Mouse (Mus musculus) layer of hippocampus, postnatal 14 days (tissue): ENCODE measurements at regions not wholly inside any gene's neighbourhood (a gene's known extent, or its start where the extent isn't known, plus 50 kb on each side); places are given as distances from the start of the nearest gene placed in this dataset.

Source experiments
- DNase-seq, 2 experiments: peaks; one replicate each; pipeline ENCODE4 v3.0.0; 2021 to 2022; ENCODE audit warnings: low spot score in 2 of 2, mixed read lengths in 1 of 2

- DNase-seq: no peak
Observed at GRCm38 (mm10) chr6:93260827-93261226, 317.5 kb upstream of the Adamts9 start.

GRCm38 (mm10) chr6:93257130-93257841 lies 314.0 kb upstream of the Adamts9 start:
- no peak for DNase-seq

- no peak for DNase-seq
Observed at GRCm38 (mm10) chr6:93253746-93254145, 310.5 kb upstream of the Adamts9 start.

- no peak for DNase-seq
Observed at GRCm38 (mm10) chr6:93248973-93249372, 305.7 kb upstream of the Adamts9 start.

- DNase-seq: no peak
Observed at GRCm38 (mm10) chr6:93246498-93247242, 303.4 kb upstream of the Adamts9 start.

GRCm38 (mm10) chr6:93235550-93235949 lies 292.3 kb upstream of the Adamts9 start:
- DNase-seq: no peak

GRCm38 (mm10) chr6:93232636-93233035 lies 289.3 kb upstream of the Adamts9 start:
- no peak for DNase-seq

- no peak for DNase-seq
Observed at GRCm38 (mm10) chr6:93230450-93230849, 287.2 kb upstream of the Adamts9 start.

- DNase-seq: no peak
Observed at GRCm38 (mm10) chr6:93229320-93229719, 286.0 kb upstream of the Adamts9 start.

GRCm38 (mm10) chr6:93223610-93224550 lies 280.6 kb upstream of the Adamts9 start:
- no peak for DNase-seq

- DNase-seq: no peak
Observed at GRCm38 (mm10) chr6:93218015-93218593, 274.8 kb upstream of the Adamts9 start.

GRCm38 (mm10) chr6:93200886-93201285 lies 257.6 kb upstream of the Adamts9 start:
- DNase-seq: no peak

GRCm38 (mm10) chr6:93194741-93195140 lies 251.4 kb upstream of the Adamts9 start:
- no peak for DNase-seq

- DNase-seq: no peak
Observed at GRCm38 (mm10) chr6:93192980-93193379, 249.7 kb upstream of the Adamts9 start.

- no peak for DNase-seq
Observed at GRCm38 (mm10) chr6:93190986-93191385, 247.7 kb upstream of the Adamts9 start.

GRCm38 (mm10) chr6:93168526-93168925 lies 225.2 kb upstream of the Adamts9 start:
- DNase-seq: no peak

- no peak for DNase-seq
Observed at GRCm38 (mm10) chr6:93167281-93167680, 224.0 kb upstream of the Adamts9 start.

GRCm38 (mm10) chr6:93165942-93166341 lies 222.7 kb upstream of the Adamts9 start:
- no peak for DNase-seq

- peak in 1 of 2 experiments; percentile 16 for DNase-seq
Observed at GRCm38 (mm10) chr6:93152431-93153208, 209.3 kb upstream of the Adamts9 start.

- no peak for DNase-seq
Observed at GRCm38 (mm10) chr6:93150531-93150930, 207.2 kb upstream of the Adamts9 start.
